Mouse (Mus musculus) left cerebral cortex, adult 8-10 months (tissue): ENCODE data around the gene Epb41l3. TPM values are rescaled to one million over a fixed set of nuclear protein-coding genes. Genes with fewer than 3 reads are reported as not detected.
A peak's percentile ranks its signal among the peaks of the same experiment; 100 is the strongest.

ENCODE experiments used
- DNase-seq, 2 experiments: peaks; one replicate each; pipeline ENCODE4 v3.0.0; 2022; ENCODE audit warnings: low spot score in 2 of 2
- total RNA-seq, 4 experiments: library from RNA; stranded (reverse); gene quantifications; 2 replicates each; pipeline ENCODE4 v1.2.4; 2022

The Epb41l3 gene
- total RNA-seq: 100 to 1,000 TPM; 229 to 246 (median 235) TPM

DNA sequence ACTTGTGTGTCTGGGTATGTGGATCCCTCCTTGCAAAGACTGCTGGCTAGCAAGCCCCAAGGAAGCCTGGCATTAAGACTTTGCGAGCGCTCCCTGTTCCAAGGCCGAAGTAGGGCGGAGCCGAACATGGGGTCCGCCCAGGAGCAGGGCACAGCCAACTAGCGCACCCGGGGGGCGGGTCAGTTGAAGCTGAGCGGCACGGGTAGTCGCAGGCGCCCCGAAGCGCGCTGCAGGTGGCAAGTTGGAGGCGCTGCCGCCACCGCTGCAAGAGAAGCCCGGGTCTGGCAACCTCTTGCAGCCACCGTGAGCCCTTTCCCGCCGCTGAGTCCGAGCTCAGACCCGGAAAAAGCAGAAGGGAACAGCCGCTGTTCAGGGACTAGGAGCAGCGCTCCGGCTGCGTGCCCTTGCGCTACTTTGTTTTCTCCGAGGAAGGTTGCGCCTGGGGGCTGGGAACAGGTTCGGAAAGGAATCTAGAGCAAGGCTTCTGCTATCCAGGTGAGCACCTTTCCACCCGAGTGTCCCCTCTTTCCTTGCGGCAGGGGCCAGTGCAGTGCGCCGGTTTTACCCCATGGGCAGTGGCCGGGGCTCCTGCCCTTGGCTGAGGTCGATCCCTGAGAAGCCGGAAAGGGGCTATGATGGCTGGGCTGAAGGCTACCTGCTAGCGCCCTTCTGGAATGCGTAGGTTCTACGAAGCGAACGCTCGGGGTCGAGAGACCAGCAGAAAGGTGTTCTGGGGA is at the start of gene Epb41l3:
Gene Epb41l3 (plus strand): TSS at position 183 of the 737 bp plus-strand sequence.
- DNase-seq: peak; percentile 76 to 85

DNA sequence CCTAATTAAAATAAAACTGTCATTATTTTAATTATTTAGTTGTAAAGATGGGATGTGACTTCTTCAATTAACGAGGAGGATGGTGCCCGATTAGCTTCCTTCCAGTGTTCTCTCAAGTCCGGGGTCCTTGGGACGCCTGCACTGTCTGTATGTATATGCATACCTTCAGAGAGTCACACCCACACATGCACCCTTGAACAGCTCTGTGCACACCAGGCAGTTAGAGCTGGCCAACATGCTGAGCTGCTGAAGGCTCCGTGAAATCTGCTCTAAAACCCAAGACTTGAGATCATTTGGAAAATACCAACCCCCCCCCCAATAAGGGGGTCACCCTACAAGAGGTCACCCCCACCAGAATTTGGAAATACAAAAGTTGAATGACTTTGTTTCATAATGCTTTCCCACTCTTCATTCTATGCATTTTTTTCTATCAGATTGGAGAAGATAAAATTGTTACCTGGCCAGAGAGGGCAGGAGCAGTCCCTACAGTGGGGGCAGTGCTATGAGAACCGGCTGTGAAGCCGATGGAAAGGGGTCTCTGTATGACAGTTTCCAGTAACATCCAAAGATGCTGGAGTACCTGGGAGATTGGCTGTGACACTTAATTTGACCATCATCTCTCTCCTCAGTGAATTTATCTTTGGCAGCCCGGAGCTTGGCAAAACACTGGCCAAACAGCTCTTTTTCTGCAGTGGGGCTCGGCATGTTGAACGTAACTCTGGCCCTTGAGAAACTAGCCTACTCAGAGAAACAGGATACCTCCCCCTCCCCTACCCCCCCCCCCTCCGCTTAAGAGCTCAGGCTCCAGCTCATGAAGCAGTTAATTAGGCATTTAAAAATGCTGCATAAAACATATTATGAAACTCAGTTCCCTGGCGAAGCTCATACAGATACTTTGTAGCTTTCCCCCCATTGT is 36.5 kb upstream of the Epb41l3 start:
- no peak for DNase-seq

DNA sequence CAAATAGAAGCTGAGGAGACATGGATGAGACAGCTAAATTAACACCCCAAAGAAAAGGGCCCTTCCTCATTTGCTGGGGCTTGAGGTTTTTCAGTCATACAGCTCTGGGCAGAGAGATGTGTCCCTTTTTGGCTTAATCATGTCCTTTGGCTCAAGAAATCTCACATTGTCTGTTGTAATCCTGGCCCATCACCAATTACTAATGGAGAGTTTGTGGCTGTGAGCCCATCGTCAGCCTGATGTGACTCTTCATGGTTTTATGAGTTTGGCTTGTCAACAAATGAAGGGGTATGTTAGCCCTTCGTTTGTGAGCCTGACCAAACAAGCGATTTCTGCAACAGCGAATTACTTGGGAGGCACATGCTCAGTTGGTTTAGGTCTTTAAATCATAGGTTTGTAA is 34.0 kb upstream of the Epb41l3 start:
- no peak for DNase-seq

DNA sequence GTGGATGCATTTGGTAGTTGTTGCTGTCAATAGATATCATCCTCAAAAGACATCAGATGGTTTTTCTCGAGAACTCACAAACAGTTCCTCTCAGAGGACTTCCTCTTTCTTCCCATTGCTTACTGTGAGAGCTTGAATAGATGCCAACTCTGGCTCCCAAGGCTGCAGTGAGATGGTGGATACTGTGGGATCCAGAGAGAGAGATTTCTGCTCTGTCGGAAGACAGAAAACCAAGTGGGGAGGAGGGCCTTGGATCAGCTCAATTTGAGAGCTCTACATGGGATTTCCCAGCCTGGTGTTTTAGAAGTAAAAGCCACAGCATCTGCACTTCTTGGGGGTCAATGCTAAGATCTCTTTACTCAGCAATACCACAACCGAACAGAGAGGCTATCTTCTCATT is 26.7 kb upstream of the Epb41l3 start:
- DNase-seq: no peak

DNA sequence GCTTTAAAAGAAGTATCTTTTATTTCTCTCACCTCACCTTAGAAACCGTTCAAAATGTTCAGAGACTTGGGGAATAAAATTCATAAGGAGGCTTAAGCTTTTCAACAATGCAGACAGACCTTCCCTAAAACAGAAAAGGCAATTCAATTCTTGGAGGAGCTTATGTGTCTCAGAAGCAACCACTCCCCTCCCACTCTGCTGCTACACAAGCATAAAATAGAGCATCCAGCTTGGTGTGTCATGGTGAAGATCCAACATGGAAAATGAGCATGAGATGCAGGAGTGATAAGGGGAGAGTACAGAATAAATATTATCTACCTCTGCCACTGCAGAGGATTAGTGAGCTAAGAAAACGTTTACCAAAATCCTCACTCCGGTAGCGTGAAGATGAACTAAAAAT is 21.5 kb upstream of the Epb41l3 start:
- DNase-seq: no peak

DNA sequence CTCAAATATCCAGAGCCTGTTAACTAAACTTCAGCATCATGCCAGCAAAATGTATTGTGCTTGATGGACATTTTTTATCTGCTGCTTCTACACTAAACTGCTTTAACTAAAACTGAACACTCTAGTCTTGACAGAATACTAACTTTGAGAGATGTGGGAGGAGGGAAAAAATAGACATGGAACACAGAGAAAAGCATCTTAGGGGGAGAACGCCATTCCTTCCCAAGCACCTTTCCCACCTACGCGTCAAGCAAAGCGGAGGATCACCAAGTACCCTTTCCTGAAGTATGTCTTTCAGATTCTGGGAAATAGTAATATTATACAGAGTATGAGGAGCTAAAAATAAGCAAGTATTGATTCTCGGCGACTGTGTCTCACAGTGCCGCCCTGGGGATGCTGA is 15.7 kb upstream of the Epb41l3 start:
- no peak for DNase-seq

DNA sequence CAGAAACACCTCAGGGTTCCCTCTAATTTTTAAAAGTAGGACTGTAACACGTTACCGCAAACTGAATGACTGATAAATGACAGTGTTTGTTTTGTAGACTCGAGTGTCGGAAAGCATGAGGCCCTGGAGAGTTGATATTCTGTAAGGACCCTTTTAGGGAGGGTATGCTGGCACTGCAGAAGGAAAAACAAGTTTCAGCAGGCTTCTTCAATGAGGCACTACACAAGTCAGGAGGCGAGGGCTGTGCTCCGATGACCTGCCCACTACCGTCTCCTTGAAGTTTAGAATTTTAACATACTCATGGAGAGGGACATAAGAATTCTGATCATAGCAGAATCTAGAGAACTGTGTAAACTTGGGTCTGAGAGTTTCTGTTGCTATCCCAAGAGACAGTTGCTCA is 15.1 kb upstream of the Epb41l3 start:
- no peak for DNase-seq

DNA sequence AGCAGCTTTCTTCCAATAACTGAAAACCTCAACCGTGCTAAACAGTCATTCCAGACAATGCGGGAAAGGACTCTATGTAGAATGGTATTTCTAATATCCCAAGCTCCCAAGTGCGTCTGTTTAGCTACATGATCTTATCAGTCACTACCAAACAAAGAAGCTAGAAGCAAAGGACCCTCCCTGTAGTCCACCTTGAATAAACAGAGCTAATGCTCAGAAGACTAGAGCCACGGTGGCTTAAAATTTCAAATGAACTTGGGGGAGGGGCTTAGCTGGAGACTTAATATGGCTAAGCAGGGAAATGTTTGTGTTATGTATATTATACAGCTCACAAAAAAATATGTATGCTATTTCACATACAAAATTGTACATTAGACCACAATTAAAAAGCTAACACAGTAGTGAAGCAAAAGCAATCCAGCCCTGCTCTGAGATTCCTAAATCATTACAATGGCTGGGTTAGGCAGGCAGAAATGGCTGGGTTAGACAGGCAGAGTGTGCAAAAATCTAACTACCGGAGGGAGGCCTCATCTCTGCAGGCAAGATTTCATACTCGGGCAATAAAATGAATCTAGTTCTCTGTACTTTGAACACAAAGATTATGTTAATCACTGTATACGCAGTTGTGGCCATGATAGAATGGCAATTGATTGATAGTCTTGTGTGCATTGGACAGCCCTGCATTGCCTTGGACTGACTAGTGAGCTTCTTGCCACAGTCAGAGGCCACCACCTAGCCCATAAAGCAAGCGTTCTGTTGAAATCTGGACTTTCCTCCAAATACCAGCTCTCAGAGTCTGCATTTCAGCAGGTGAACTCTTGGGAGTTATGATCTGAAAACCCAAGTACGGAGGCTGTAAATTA is 13.4 kb upstream of the Epb41l3 start:
- no peak for DNase-seq

DNA sequence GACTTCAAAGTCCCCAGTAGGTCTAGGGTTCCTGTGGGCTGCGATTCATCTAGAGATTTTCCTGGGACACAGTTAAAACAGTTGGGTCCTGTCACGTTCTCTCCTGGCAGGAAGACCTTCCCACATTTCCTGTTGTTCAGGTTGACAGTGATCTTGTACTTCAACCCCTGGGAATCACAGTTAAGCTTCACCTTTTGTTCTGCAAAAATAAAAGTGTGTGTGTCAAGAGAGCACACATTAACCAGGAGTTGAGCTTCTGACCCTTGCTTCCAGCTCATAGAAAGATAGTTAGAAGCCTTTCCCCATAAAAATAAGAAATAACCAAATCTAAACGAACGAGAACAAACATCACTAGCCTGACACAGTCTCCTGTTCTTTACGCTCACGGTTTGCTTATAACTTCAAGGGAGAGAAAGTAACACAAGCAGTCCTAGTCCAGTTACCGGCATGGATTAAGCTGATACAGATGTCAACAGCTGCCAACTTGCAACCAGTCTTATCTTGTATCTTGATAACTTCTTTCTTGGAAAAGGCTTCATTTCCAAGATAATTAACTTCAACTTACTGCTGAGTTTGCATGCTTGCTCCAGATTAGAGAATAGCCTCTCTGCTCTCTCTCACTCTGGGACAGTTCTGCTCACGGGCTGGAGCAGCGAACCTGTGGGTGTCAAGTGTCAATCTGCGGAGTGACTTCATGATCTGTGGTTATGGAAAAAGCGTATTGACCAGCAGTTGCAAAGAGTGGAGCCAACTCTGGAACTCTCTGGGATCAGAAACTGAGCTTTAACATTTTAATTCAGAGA is 7.3 kb upstream of the Epb41l3 start:
- no peak for DNase-seq

DNA sequence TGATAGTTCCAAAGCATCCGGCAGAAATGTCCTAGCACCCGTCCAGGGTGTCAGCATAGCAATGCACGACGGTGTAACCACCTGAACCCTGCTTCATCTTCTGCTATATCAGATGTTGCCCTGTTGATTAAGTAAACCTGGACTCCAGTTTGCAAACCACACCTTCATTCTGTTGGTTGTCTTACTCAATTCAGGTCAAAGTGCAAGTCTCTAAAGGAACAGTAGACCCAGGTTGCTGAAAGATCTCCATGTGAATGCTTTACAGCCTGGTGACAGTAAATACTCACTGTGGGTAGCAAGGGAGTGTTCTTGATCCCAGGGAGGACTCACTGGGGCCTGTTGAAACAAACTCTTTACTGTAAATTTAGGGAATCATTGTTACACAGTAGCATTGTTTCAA is 1.4 kb upstream of the Epb41l3 start:
- DNase-seq: no peak

DNA sequence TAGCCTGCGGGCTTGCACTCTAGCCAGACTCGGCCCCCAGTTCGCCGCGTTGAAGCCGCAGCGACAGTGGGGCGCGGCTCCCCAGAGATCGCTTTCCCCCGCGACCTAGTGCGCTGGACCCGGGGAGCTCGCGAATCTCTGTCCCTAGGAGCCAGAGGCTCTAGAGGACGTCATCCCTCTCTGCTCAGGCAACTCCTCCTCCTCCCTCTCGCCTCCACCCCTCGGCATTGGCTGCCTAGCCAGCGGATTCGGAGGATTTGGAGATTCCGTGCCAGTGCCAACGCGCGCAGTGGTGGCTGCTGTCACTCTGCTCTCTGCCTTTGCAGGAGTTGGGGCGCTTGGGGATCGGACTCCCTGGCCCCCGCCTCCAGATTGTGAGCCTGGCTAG is 749 bp downstream of the Epb41l3 start:
- DNase-seq: peak; percentile 76 to 78

DNA sequence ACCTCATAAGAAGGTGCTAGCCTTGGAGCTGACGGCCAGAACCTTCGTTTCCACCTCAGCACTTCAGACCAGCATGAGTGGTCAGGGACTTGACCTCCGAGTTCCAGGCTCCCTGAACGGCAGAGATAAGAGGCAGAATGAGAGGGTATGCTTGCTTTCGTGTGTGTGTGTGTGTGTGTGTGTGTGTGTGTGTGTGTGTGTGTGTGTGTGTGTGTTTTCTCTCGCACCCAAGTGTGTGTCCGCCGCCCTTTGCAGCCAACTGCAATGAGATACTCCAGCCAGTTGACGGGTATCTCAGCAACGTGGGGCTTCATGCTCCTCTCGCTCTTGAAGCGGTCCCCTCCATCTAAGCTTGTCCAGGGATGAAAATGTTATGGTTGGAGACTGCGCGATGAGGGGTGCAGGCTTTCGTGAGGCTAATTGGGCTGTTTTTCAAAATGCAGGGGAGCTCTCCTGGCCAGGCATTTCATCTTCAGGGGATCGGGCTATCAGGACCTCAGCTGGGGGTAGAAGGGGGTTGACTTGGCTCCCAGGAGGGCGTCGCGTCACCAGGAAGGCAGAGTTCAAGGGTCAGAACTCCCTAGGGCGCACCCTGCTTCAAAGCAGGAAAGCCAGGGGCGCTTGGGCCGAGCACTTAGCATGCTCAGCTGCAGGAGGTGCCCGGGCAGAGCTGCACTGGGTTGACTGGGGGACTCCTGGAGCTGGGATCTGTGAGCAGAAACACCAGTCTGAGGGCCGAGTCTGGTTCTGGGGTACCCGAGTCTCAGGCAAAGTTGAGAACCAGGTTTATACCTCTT is 1.5 kb downstream of the Epb41l3 start:
- peak in 1 of 2 experiments; percentile 16 for DNase-seq

DNA sequence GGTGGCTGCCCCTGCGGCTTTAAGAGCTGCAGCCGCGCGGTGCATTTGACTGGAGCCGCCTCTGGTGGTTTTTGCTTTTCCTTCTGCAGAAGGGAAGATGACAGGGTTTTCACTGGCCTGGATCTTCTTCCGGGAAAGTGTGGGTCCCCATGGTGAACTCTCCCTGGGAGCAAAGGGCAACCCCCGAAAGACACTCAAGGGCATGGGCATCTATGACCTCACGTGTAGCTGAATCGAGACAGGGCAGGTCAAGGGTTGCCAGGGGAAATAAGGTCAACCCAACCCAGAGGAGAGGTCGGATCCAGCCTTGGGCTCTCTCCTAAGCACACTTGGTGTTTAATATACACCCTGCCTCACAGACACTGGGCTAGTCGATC is 2.0 kb downstream of the Epb41l3 start:
- DNase-seq: no peak

DNA sequence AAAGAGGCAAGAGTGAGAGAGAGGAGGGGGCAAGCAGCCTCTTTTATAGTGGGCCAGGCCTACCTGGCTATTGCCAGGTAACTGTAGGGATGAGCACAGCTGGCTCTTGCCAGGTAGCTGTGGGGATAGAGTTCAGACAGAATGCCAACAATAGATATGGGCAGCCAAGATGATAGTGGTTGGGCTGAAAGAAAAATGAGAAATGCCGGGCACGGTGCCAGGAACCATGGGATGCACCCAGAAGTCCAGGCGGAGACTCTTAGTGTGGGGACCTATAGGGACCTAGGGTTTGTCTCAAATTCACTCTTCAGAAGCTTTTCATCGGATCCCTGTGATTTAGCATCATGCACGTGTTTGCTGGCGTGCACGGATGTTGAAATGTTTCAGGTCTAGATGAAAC is 6.8 kb downstream of the Epb41l3 start:
- no peak for DNase-seq

DNA sequence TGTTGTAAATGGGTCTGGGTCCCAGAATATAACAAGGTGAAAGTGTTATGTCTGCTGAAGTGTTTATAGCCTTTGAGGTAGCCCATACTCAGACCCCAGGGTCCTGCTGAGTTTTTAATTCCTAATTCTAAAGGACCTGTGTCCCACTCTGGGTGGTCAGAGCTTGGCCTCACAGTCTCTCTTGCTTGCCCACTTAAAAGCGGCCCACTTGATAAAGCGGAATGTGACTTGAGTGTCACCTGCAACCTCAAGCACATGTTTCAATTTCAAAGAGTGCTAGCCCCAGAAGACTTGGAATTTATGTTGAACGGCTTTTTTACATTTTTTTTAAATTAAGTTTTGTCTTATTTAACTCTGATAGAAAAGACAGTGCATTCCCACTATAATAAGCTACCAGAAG is 16.1 kb downstream of the Epb41l3 start:
- no peak for DNase-seq

DNA sequence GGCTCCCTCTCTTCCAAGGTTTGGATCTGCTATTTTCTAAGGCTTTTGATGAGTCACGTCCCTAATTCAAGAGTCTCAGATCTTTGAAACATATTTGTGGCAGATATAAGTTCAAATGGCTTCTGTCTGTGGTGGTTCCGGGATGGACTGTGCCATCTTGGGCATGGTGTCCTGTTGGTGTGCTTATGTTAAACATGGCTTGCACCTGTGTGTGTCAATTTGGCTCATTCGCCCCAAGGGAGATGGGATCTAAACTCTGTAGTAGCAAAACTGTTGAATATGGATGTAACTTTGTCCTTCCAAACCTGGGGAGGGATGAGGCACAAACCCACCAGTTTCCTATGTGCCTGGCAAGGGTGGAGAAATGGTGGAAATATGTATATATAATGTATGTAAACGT is 21.6 kb downstream of the Epb41l3 start:
- DNase-seq: no peak

DNA sequence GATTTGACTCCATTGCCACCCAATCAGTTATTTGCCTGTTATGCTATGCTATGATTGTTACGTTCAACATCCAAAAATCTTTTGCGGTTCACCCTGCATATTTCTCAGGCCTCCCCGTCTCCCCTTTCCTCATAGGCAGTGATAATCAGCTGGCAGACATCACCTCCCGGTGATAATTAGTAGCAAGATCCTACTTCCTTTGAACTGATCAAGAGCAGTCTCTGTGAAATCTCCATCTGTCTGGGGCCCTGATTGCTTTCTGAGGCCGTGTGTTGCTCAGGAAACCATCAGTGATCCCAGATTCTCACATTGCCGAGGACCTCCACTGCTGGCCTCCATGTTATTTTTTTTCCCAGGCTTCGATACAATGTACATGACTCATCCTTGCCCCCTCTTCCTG is 22.5 kb downstream of the Epb41l3 start:
- DNase-seq: no peak

DNA sequence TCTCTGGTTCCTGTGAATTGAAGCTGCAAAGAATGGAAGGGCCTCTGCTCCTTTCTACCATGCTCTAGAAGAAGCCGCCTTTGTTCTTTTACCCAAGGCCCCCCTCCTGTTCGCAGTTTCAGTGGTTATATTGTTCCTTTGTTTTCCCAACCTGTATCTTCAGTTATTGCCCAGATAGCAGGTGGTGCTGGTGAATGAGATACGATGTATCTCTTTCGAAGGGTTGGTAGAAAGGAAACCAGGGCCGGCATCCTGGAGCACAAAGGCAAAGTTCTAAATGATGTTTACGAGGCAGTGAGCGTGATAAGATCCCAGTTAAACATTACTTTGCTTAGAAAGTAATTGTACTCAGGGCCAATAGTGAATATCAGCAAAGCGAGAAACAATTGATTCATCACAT is 27.8 kb downstream of the Epb41l3 start:
- no peak for DNase-seq

DNA sequence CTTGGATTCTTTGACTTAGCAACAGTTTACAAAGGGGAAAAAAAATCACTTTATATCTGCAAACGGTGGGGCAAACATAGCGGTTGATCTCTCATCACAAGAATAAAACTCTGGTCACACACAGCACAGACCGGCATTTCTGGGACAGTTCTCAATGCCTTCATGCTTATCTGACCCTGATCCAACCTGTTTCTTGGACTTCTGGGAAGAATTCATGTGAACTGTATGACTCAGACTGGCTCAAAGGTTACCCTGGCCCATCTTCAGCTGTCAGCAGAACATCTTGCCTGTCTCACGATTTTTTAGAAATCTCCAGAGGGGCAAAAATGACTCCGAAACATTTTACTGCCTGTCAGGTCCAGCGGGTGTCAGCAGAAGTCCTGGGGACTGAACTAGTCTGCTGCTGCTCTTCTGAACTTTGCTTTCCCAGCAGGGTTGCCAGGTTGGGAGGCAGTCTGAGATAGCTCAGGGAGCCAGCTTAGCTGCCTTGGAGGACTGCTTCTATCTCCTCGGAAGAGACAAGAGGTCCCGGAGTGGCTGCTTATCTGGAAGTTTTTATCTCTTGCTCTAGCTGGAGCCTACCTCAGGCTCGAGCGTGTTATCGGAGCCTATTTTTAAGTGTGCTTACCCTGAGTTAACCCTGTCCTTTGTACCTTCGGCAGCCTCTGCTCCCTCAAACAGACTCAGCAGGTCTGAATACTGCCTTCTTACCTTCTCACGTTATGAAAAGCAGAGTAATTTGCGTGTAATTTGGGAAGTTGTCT is 29.7 kb downstream of the Epb41l3 start:
- DNase-seq: no peak
